Mouse (Mus musculus) midbrain, embryonic 13.5 days (tissue): ENCODE data around the gene Gm3594. TPM values are rescaled to one million over a fixed set of nuclear protein-coding genes. Genes with fewer than 3 reads are reported as not detected.

ENCODE experiments used
- polyA plus RNA-seq: library from polyadenylated mRNA; unstranded; fragments of >200 nt; fragmentation: Nextera tagmentation; extraction: Ambion mirVana; gene quantifications from 2 replicates; pipeline ENCODE4 v1.2.1, GENCODE M21; 2015

The Gm3594 gene
- polyA plus RNA-seq, 1 experiment from 2014 or later, result not detected

Other genes with a start within 250 kb of the Gm3594 start
- gene Gm21560, start 225.3 kb downstream of the Gm3594 start, polyA plus RNA-seq, result not detected in 2 replicates
- gene Gm3411, start 157.4 kb downstream of the Gm3594 start, polyA plus RNA-seq, result 4.9 and 5.0 TPM in 2 replicates
- not detected in 2 replicates for gene Gm21103, start 139.8 kb downstream of the Gm3594 start, polyA plus RNA-seq
- not detected in 2 replicates for gene Gm3618, start 100.9 kb downstream of the Gm3594 start, polyA plus RNA-seq
- not detected in 2 replicates for gene Gm16440, start 54.3 kb downstream of the Gm3594 start, polyA plus RNA-seq
- 2.7 and 3.8 TPM in 2 replicates for gene Gm3591, start 32.1 kb downstream of the Gm3594 start, polyA plus RNA-seq
- not detected in 2 replicates for gene Gm8356, start 92.7 kb upstream of the Gm3594 start, polyA plus RNA-seq
- gene Gm3629, start 146.0 kb upstream of the Gm3594 start, polyA plus RNA-seq, result 0.48 and 0.73 TPM in 2 replicates
- gene Gm3460, start 177.8 kb upstream of the Gm3594 start, polyA plus RNA-seq, result not detected in 2 replicates
- not detected in 2 replicates for gene Gm10251, start 239.6 kb upstream of the Gm3594 start, polyA plus RNA-seq